Mouse (Mus musculus): ENCODE results near the gene Chd9.
A peak's percentile ranks its signal among the peaks of the same experiment; 100 is the strongest.
"Not testable (repeated sequence)": the region's sequence is repeated elsewhere in the genome, so short reads cannot be mapped to it uniquely, and the experiment has no call there.

The Chd9 gene

DNA sequence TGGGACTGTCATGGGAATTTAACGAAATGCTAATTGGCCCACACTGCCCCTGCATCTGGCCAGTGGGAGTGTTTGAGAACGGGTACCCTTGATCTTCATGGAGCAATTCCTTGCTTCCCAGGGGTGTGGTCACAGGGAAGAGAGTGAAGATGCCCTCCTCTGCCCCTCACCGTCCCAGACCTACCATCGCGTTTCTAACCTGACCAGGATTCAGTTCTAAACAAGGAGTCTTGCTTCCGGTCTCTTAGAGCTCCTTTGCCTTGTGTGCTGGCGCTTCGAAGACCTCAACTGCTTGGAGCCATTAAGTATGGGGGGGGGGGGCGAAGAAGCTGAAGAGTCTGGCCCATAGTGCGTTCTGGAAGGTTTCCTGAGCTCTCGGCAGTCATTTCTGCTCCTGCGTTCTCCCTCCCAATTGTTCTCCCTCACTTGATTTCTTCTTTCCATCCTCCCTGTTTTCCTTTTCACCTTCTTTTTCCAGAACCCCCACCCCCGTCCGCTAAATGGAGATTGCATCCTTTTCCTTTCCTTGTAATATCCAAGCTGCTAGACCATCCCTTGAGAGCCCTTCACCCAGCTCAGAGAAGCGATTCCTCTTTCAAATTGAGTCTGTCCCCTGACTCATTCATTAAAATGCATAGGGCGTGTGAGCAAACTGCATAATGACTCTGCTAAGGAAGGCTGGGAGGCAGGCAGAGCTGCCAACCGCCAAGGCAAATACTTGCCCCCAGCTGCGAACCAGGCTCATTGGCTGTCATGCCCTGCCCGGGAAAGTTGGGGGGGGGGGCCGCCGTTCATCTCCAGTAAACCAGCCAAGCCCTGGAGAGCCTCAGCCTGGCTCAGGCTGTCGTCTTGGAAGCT lies 42.0 kb downstream of the Chd9 start:
- no peak for DNase-seq (ENCODE audit: low read depth, low spot score)

DNA sequence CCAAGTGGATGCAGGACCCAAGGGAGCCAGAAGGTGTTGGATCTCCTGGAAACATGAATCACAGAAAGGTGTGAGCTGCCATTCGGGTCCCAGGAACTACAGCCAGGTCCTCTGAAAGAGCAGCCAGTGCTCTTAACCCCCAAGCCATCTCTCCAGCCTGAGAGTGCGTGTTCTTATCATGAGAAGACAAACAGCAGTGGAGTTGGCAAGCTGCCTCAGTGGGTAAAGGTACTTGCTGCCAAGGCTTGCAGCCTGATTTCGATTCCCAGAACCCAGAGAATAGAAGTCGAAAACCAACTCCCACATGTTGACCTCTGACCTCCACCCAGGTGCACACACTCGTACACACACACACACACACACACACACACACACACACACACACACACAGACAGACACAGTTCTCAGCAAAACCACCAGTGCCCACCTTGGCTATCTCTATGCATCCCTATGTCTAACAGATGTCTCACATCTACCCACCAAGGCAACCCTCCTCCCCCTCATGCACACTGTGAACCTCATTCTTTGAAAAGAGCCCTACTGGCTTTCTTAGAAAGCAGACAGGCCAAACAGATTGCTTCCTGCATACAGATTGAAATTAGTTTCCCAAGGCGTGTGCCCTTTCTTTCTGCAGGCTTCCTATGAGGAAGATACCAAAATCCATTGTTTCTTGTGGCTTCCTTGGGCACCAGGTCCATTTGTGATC lies 43.4 kb downstream of the Chd9 start:
- no peak for DNase-seq (ENCODE audit: low read depth, low spot score)

DNA sequence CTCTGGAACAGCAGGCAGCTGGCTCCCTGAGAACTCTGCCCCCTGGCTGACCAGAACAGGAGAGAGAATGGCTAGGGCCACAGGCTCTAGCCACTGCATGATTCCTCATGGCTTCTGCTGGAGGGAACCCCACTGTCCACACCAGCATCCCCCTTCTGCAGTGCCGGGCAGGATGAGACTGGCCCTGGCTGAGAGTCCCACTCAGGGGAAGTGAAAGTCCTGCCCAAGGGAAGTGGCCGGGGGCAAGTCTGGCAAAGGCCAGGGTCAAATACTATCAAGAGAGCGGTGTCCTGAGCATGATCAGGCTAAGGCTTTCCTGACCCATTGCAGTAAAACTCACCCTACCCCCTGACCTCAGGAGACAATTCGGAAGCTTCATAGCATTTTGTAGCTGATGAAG lies 44.9 kb downstream of the Chd9 start:
- DNase-seq (ENCODE audit: low read depth, low spot score), result no peak

DNA sequence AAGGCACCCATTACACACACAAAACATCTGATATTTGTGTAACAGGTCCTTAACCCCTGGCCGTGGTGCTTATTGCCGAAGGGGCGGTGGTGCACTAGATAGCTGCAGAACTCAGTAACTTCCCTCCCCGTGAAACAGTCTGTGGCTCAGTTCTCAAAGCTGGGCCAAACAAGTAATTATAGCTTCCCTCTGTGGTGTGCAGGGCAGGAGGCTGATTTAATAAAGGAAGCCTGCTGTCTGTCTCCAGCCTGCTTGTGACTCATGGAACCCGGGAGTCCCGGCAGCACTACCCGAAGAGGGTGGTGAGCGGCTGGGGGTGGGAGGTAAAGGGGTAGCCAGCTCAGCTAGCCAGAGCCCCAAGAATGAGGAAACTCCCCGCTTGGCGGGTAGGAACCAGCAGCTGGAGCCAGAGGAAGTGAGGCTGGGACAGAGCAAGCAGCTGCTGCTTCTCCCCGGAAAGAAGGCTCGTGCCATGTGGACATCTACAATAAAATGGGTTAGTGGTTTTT lies 48.1 kb downstream of the Chd9 start:
- peak; percentile 34 for DNase-seq (ENCODE audit: low read depth, low spot score)

DNA sequence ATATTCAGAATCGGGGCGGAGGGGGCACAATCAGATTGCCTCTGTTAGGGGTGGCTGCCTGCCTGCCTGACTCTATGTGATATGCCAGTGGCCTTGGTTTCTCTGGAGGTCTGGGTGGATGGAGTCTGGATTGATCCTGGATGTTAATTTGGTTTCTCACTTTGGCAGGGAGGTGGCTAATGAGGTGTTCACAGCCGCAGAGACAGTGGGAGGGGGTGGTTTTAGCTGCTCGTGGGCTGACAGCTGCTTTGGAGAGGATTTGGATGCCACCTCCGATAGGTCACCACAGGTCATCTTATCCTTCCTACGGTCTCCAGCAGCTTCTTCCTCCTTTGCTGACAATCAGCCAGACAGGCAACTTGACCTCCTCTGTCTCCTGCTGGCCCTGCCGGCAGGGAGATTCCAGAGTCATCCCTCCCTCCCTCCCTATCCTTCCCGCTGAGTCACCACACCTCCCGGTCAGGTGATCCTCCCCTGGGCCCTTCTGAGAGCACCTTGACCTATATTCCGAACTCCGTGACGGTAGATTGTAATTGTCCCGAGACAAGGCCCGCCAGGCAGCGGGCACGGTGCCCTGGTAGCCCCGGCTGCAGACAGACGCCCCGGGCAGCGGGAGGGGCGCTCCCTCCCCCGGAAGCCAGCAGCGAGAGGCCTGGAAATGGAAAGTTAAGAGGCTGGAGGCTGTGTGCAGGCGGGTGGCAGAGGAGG lies 48.7 kb downstream of the Chd9 start:
- peak; percentile 68 for DNase-seq (ENCODE audit: low read depth, low spot score)

DNA sequence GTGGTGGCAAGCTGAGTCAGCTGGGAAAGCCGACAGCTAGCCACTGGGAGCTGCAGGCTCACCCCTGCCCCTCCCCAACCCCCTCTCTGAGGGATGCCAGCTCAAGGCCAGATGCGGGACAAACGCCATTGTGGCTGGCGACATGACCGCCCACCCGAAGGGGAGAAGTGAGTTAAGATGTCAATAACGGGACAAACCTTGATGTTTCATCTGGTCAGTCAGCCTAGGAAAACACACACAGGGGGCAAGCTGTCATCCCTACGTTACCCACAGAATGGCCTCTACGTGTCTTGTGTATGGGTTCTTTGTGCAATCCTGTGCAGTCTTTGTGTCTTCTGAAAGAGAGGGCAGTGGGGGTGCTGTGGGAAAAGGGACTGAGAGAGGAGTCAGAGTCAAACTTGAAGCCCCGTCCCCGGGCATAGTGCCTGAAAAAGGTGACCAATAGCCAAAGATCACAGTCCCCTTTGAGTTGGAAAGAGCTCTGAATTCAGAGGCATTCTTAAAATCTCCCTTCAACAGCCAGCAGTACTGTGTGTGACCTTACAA lies 49.4 kb downstream of the Chd9 start:
- no peak for DNase-seq (ENCODE audit: low read depth, low spot score)

DNA sequence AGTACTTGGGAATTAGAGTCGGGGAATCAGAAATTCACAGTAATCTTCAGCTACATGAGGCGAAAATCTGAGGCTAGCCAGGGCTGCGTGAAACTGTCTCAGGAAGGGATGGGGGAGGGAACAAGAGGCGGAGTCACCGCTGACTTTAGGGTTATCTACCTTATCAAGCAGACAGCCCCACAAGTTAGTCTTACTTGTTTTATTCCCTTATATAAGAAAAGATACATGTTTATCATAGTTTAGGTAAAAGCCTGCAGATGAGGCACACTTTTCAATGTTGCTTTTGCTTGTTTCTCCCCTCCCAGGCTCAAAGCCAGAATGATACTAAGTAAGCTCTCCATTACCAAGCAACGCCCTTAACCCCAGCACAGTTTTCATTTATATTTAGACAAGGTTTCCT lies 50.4 kb downstream of the Chd9 start:
- DNase-seq (ENCODE audit: low read depth, low spot score), result no peak

DNA sequence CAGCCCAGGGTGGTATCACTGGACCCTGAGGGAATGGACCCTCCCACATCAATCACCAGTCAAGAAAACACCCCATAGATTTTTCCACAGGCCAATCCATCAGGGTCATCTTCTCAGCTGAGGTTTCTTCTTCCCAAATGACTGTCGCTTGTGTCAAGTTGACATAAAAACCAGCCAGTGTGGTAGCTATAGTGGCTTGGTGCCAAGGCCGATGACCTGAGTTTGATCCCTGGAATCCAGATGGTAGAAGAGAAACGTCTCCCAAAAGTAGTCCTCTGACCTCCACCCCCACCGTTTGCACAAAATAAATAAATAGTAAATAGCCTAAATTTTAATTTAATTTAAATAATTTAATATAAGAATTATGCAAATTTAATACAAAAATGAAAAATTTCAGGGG lies 51.9 kb downstream of the Chd9 start:
- DNase-seq (ENCODE audit: low read depth, low spot score), result no peak

DNA sequence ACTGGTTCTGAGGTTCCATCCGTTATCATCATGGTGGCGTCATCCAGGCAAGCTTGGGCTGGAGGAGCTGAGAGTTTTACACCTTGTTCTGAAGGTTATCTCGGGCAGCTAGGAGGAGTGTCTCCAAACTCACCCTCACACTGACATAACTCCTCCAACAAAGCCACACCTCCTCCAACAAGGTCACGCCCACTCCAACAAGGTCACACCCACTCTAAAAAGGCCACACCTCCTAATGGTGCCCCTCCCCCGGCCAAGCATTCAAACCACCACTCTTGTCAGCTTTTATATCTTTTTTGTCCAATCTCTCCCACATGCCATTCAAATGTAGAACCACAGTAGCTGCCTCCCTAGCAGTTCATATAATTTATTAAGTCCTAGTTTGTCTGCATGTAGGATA lies 53.0 kb downstream of the Chd9 start:
- DNase-seq (ENCODE audit: low read depth, low spot score), result peak; percentile 15

DNA sequence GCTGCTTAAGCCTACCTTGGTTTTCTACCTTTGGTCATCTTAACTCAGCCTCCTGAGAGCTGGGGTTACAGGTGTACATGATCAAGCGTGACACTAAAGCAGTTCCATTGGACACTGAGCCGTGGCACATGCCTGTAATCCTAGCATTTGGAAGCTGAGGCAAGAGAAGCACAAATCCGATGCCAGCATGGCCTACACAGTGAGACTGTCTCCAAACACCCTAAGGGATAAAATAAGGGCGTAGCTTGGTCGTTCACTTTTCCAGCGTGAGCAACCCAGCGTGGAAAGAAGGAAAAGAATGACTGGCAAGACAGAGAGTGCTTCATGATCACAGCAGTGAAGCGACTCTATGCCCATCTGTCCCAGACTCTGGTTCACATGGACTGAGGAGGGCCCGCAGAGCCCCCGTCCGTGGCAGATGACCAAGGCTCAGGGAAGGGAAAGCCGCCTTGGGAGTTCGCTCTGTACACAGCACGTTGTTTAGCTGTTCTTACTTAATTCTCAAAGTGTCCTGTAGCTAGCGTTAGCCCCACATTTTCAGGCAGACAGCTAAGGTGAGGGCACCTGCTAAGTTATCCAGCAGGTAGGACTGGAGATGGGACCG lies 54.0 kb downstream of the Chd9 start:
- no peak for DNase-seq (ENCODE audit: low read depth, low spot score)

DNA sequence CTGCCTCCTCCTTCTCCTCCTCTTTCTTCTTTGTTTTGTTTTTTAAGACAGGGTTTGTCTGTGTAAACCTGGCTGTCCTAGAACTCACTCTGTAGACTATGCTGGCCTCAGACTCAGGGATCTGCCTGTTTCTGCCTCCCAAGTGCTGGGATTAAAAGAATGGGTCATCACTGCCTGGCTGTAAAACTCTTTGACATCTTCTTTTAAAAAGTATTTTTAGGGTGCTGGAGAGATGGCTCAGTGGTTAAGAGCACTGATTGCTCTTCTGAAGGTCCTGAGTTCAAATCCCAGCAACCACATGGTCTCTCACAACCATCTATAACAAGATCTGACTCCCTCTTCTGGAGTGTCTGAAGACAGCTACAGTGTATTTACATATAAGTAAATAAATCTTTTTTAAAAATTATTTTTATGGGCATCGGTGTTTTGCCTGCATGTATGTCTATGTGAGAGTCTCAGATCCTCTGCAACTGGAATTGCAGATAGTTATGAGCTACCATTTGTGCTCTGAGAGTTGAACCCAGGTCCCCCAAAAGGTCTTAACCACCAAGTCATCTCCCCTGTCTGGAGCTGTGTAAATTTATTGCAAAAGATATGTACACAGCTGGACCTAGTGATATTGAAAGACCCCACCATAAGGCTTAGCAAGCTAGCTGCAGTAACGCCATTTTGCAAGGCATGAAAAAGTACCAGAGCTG lies 57.7 kb downstream of the Chd9 start:
- no peak for DNase-seq (ENCODE audit: low read depth, low spot score)

DNA sequence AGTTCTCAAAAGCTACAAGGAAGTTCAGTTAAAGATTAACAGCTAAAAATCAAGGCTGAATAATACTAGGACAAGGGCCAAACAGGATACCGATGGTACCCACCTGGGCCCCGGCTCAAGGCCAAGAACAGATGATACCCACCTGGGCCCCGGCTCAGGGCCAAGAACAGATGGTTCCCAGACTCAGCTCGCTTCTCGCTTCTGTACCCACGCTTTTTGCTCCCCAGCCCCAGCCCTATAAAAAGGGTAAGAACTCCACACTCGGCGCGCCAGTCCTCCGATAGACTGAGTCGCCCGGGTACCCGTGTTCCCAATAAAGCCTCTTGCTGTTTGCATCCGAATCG lies 58.2 kb downstream of the Chd9 start:
- DNase-seq (ENCODE audit: low read depth, low spot score), result not testable (repeated sequence)

DNA sequence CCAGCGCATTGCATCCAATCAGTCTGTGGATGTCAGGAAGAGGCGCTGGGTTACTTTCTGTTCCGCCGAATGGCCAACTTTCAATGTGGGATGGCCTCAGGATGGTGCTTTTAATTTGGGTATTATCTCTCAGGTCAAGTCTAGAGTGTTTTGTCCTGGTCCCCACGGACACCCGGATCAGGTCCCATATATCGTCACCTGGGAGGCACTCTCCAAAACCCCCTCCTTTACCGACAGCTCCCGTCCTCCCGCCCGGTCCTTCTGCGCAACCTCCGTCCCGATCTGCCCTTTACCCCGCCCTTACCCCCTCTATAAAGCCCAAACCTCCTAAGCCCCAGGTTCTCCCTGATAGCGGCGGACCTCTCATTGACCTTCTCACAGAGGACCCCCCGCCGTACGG lies 59.2 kb downstream of the Chd9 start:
- not testable (repeated sequence) for DNase-seq (ENCODE audit: low read depth, low spot score)

DNA sequence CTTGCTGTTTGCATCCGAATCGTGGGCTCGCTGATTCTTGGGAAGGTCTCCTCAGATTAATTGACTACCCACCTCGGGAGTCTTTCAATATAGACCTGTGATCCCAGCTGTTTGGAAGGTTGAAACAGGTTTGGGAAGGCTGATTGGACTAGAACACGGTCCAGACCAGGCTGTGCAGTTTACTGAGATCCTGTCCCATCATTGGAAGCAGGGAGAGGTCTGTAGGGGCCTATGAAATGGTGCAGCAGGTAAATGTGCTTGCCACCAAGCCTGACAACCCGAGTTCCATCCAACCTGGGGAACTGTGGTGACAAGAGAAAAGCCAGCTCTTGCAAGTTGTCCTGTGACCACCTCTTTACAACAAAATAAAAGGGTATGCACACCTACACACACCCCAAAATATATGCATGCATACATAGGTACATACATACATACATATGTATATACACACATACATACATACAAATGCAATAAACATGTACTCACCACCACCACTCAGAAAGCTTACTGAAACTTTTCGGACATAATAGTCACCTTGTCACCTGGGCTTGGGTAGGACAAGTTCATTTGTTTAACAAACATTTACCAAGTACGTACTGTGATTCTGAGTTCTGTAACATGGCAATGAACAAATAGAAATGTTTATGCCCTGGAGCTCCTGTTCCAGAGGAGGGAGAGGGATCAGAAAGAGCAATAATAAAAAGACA lies 63.9 kb downstream of the Chd9 start:
- DNase-seq (ENCODE audit: low read depth, low spot score), result no peak

DNA sequence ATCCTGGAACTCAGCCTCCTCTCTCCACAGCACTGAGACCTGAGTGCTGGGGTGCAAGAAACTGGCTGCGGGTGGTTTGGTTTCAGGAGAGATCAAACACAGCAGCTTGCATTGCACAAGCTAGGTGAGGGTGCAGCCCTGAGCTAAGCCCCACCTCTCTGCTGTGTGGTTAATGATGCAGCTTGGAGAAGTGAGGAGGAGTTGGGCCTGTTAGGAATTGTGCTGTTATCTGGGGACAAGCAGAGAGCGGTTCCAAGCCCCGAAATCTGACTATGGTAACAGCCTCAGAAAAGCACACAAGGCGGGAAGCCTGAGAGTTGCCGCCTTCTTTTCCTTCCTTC lies 64.4 kb downstream of the Chd9 start:
- DNase-seq (ENCODE audit: low read depth, low spot score), result no peak

DNA sequence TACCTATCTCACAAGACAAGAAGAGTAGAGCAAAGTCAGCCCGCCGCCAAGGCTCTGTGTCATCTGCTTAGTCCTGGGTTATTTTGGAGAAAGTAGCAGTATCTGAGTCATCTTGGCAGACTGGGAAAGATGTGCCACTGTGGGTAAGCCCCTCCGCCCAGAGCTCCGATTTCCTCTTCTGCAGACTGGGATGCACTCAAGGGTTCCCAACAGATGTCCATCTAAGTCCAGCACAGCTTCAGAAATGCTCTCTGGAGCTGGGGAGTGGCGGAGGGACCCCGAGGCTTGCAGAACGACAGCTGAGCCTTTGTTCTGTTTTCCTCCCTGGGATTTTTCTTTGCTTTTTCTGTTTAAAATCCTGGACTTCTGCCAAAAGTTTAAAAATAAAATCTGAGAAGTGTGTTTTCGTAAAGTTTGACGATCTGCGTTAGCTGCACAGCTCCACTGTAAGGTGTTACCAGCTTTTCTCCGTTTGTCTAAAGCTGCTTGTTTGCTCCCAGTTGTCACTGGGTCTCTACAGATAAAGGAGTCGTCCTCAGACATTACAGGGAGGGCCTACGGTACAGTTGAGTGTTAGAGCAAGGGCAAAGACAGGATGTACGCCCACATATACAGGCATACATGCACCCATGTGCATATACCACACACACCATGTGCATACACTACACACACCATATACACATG lies 66.2 kb downstream of the Chd9 start:
- no peak for DNase-seq (ENCODE audit: low read depth, low spot score)

DNA sequence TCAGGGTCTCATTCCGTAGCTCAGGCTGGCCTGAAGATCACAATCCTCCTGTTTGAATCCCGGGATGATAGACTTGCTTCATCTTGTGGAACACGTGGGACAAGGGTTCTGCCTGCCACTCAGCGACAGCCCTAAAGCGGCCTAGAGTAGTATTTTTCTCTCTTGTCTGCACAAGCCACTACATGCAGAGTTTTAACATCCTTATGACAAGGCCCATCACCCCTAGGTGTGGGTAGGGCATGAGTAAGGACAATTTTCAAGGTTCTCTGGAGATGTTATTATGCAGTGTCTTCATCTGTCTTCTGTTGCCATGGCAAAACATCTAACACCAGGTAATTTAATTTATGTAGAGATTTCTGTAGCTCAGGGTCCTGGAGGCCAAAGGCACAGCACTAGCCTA lies 69.2 kb downstream of the Chd9 start:
- DNase-seq (ENCODE audit: low read depth, low spot score), result no peak

DNA sequence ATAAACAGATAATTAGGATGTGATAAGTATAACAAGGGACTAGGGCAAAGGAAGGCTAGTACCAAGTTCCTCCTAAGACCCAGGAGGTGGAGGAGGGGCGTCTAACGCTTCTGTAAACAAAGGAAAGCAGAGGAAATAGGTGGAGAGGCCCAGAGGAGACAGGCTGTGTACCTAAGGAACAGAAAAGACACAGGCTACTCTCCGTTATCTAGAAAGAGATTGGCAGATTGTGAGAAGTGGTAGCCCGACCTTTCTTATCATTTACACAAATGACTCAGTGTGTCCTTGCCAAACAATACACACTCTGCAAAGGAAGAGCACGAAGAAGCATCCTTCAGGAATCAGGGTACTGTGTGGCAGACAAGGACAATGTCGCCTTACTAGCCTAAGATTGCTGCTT lies 70.4 kb downstream of the Chd9 start:
- DNase-seq (ENCODE audit: low read depth, low spot score), result no peak

DNA sequence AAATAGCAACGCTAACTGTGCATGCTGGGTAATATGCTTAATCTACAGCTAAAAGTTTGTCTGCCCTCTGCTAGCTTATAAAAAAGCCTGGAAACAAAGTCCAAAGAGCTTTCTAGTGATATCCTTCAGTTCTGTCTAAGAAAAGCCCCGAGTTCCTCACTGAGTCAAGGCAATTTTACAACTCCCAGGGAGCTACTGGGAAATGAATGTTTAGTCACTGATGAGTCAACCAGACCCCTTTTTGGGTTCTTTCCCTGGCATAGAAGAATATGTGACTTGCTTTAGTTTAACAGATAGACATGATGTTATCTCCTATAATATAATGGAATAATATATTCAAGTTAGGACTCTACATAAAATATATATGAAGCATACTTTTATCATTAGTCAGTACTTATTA lies 73.8 kb downstream of the Chd9 start:
- DNase-seq (ENCODE audit: low read depth, low spot score), result no peak

DNA sequence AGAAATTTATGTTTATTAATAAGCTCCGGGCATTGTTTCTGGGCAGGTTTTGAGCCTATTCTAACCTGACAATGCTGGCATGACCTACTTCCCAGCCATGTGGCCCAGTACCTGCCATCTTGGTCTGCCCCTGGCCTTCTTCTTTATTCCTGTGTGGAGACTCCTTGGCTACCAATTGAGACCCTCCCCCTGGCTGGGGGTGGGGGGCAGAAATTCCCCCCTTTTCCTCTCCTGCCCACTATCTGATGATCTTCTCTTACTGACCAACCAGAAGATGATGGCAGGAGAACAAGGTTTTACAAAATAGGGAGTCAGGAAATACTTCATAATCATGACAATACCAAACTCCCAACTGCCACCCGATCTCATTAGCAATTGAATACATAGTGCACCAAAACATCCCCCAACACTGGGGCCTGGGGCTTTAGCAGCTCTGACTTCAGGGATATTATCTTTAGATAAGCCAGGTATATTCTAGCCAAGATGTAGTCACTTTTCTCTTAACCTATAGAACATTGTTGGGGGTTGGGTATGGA lies 76.1 kb downstream of the Chd9 start:
- DNase-seq (ENCODE audit: low read depth, low spot score), result no peak

All from CD4-positive helper T cell, adult 2 months (primary cell).